Mouse (Mus musculus): ENCODE data around the gene Abcc3. TPM values are rescaled to one million over a fixed set of nuclear protein-coding genes. Genes with fewer than 3 reads are reported as not detected.

The Abcc3 gene
- polyA plus RNA-seq, 1 experiment from 2014 or later = 8.7 TPM

- WGBS = 54% methylated on average over 14 of the region's 14 CpGs
- no peak overlapping the region for H3K4me3 ChIP-seq (ENCODE audit: low read depth, low read length)
- peaks cover 9% of the 10 kb centered on the region for H3K4me1 ChIP-seq (ENCODE audit: insufficient read depth, low read depth, low read length)
- H3K36me3 ChIP-seq (ENCODE audit: insufficient read depth, low read length) = no peaks in the 10 kb centered on the region
- DNase-seq (ENCODE audit: low spot score) = no peak
- no peak overlapping the region for H3K27ac ChIP-seq (ENCODE audit: low read length)
- no peaks in the 10 kb centered on the region for H3K9me3 ChIP-seq (ENCODE audit: low read length)
- no peak for TF ChIP-seq EP300 (IDR thresholded peaks at IDR 0.05)
- no peaks in the 10 kb centered on the region for H3K27me3 ChIP-seq (replicated peaks; ENCODE audit: insufficient read depth, low read length)
- no peak overlapping the region for H3K4me2 ChIP-seq (replicated peaks; ENCODE audit: low read depth, low read length)
- no peak for ATAC-seq
- no peak overlapping the region for H3K9ac ChIP-seq (replicated peaks; ENCODE audit: low read depth)
Observed at GRCm38 (mm10) chr11:94425656-94426055, 32.9 kb upstream of the Abcc3 start.

GRCm38 (mm10) chr11:94425215-94425614 lies 32.4 kb upstream of the Abcc3 start:
- ATAC-seq (no peak), DNase-seq (ENCODE audit: low spot score) (no peak)
- 53% methylated on average over 5 of the region's 5 CpGs for WGBS
- TF ChIP-seq CTCF (IDR thresholded peaks at IDR 0.05) = no peak
- no peak for TF ChIP-seq EP300 (IDR thresholded peaks at IDR 0.05)
- Histone ChIP-seq H3K4me1 (ENCODE audit: insufficient read depth, low read depth, low read length) (peaks cover 9% of the 10 kb centered on the region), H3K4me3 (ENCODE audit: low read depth, low read length) (no peak overlapping the region), H3K9ac (replicated peaks; ENCODE audit: low read depth) (no peak overlapping the region), H3K27ac (ENCODE audit: low read length) (no peak overlapping the region), H3K4me2 (replicated peaks; ENCODE audit: low read depth, low read length) (no peak overlapping the region), H3K9me3 (ENCODE audit: low read length) (no peaks in the 10 kb centered on the region), H3K36me3 (ENCODE audit: insufficient read depth, low read length) (no peaks in the 10 kb centered on the region), H3K27me3 (replicated peaks; ENCODE audit: insufficient read depth, low read length) (no peaks in the 10 kb centered on the region)

DNA sequence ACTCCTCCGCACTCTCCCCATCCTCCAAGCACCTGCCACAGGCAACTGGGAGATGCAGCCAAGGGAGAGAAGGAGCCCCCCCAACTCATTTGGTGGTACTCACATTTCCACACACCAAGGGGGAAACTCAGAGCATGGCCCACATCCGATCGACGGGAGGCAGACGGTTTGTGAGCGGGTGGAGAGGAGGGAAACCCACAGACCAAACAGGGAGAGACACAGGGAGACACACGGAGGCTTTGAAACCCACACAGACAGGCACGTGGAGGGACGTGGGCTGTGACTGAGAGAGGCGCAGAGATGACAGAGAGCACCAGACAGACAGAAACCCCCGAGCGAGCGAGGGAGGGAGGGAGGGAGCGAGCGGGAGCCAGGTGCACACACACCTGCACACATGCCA lies 31.6 kb upstream of the Abcc3 start:
- WGBS = 45% methylated on average over 15 of the region's 15 CpGs
- DNase-seq (ENCODE audit: low spot score) (no peak), ATAC-seq (no peak)
- Histone ChIP-seq H3K9me3 (ENCODE audit: low read length) (no peaks in the 10 kb centered on the region), H3K36me3 (ENCODE audit: insufficient read depth, low read length) (no peaks in the 10 kb centered on the region), H3K4me3 (ENCODE audit: low read depth, low read length) (no peak overlapping the region), H3K9ac (replicated peaks; ENCODE audit: low read depth) (no peak overlapping the region), H3K27me3 (replicated peaks; ENCODE audit: insufficient read depth, low read length) (no peaks in the 10 kb centered on the region), H3K27ac (ENCODE audit: low read length) (no peak overlapping the region), H3K4me2 (replicated peaks; ENCODE audit: low read depth, low read length) (no peak overlapping the region), H3K4me1 (ENCODE audit: insufficient read depth, low read depth, low read length) (peaks cover 9% of the 10 kb centered on the region)
- TF ChIP-seq EP300 (IDR thresholded peaks at IDR 0.05) (no peak), CTCF (IDR thresholded peaks at IDR 0.05) (no peak)

DNA sequence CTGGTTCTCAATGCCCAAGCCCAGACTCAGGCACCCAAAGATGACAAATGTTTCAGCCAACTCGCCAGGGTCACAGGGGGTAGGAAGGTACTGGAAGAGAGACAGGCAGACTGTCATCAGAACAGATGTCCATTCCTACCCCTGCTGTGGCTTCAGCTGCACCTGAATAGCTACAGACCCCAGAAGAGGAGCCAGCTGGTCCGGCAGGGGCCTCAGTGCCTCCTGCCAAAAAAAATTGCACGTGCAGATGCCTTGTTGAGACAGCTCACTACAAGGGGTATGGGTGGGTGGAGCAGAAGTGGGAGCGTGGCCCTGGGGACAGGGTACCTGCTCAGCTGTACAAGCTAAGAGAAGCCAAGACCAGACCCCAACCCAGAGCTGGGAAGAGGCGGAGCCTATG lies 31.1 kb upstream of the Abcc3 start:
- H3K4me3 ChIP-seq (ENCODE audit: low read depth, low read length) = no peak overlapping the region
- 59% methylated on average over 5 of the region's 5 CpGs for WGBS
- no peak for DNase-seq (ENCODE audit: low spot score)
- TF ChIP-seq CTCF (IDR thresholded peaks at IDR 0.05) (no peak), EP300 (IDR thresholded peaks at IDR 0.05) (no peak)
- ATAC-seq = no peak
- H3K4me1 ChIP-seq (ENCODE audit: insufficient read depth, low read depth, low read length) = peaks cover 7% of the 10 kb centered on the region
- H3K27me3 ChIP-seq (replicated peaks; ENCODE audit: insufficient read depth, low read length) = no peaks in the 10 kb centered on the region
- no peaks in the 10 kb centered on the region for H3K9me3 ChIP-seq (ENCODE audit: low read length)
- no peak overlapping the region for H3K4me2 ChIP-seq (replicated peaks; ENCODE audit: low read depth, low read length)
- no peak overlapping the region for H3K27ac ChIP-seq (ENCODE audit: low read length)
- H3K9ac ChIP-seq (replicated peaks; ENCODE audit: low read depth) = no peak overlapping the region
- H3K36me3 ChIP-seq (ENCODE audit: insufficient read depth, low read length) = no peaks in the 10 kb centered on the region

DNA sequence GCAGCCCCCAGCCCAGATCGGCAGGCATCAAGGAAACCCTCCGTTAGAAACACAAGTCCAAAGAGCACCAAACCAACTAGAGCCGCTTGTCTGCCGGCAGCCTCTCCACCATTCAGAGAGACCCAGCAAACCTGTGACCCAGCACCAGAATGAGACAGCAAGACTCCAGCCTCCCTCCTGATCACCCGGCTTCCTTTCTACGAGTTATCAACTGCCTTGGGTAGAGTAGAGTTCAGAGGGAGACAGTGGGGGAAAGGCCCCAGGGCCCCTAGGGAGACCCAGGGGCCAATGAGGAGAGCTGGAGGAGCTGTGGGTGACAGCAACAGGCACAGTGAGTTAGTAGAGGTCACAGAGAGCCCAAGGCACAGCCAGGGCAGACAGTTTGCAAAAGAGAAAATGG lies 28.2 kb upstream of the Abcc3 start:
- DNase-seq (ENCODE audit: low spot score) = no peak
- H3K9me3 ChIP-seq (ENCODE audit: low read length) = no peaks in the 10 kb centered on the region

DNA sequence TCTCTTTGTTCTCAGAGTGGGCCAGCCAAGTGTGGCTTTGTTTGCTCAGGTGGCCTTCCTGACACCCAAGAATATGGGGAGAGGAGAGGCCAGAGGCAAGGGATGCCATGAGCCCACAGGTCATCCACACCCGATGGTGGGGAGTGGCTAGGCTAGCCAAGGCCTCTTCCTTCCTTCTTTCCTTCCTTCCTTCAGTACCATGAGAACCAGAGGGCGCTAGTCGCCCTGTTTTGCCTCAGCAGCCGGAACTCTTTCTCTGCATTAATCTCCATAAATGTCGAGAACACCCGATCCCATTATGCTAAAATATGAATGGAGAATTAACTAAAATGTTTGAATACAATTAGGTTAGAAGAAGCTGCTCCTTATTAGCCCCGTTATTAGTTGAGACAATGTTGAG lies 27.5 kb upstream of the Abcc3 start:
- Histone ChIP-seq H3K4me2 (replicated peaks; ENCODE audit: low read depth, low read length) (no peak overlapping the region), H3K9ac (replicated peaks; ENCODE audit: low read depth) (no peak overlapping the region), H3K36me3 (ENCODE audit: insufficient read depth, low read length) (no peaks in the 10 kb centered on the region), H3K27ac (ENCODE audit: low read length) (no peak overlapping the region), H3K4me1 (ENCODE audit: insufficient read depth, low read depth, low read length) (no peaks in the 10 kb centered on the region), H3K27me3 (replicated peaks; ENCODE audit: insufficient read depth, low read length) (no peaks in the 10 kb centered on the region), H3K4me3 (ENCODE audit: low read depth, low read length) (no peak overlapping the region), H3K9me3 (ENCODE audit: low read length) (no peaks in the 10 kb centered on the region)
- TF ChIP-seq EP300 (IDR thresholded peaks at IDR 0.05) = no peak
- TF ChIP-seq CTCF (IDR thresholded peaks at IDR 0.05) = peak; percentile 76
- ATAC-seq (no peak; the same call in 1 of the 2 replicates), DNase-seq (ENCODE audit: low spot score) (peak; percentile 72)
- 20% methylated on average over 7 of the region's 7 CpGs for WGBS

More for the DNA sequence above, 28.2 kb upstream of the Abcc3 start:
- Histone ChIP-seq H3K9ac (replicated peaks; ENCODE audit: low read depth) (no peak overlapping the region), H3K4me3 (ENCODE audit: low read depth, low read length) (no peak overlapping the region), H3K4me2 (replicated peaks; ENCODE audit: low read depth, low read length) (no peak overlapping the region), H3K36me3 (ENCODE audit: insufficient read depth, low read length) (no peaks in the 10 kb centered on the region), H3K4me1 (ENCODE audit: insufficient read depth, low read depth, low read length) (no peaks in the 10 kb centered on the region), H3K27ac (ENCODE audit: low read length) (no peak overlapping the region), H3K27me3 (replicated peaks; ENCODE audit: insufficient read depth, low read length) (no peaks in the 10 kb centered on the region)
- WGBS = 64% methylated on average over 6 of the region's 6 CpGs
- no peak for ATAC-seq
- TF ChIP-seq CTCF (IDR thresholded peaks at IDR 0.05) (no peak), EP300 (IDR thresholded peaks at IDR 0.05) (no peak)
